Mouse (Mus musculus): ENCODE data around the gene Sh3tc1. TPM values are rescaled to one million over a fixed set of nuclear protein-coding genes. Genes with fewer than 3 reads are reported as not detected.

Sh3tc1 gene
- polyA plus RNA-seq, 1 experiment = 0.01 TPM

GRCm38 (mm10) chr5:35730552-35730951 lies 9.2 kb downstream of the Sh3tc1 start:
- Histone ChIP-seq H3K36me3 (ENCODE audit: control insufficient read depth) (no peaks in the 10 kb centered on the region), H3K27me3 (ENCODE audit: control insufficient read depth) (no peaks in the 10 kb centered on the region)
- TF ChIP-seq TAL1 (IDR thresholded peaks at IDR 0.05; ENCODE audit: low read length) = no peak
- no peak for TF ChIP-seq GATA1 (IDR thresholded peaks at IDR 0.05; ENCODE audit: low read length)

DNA sequence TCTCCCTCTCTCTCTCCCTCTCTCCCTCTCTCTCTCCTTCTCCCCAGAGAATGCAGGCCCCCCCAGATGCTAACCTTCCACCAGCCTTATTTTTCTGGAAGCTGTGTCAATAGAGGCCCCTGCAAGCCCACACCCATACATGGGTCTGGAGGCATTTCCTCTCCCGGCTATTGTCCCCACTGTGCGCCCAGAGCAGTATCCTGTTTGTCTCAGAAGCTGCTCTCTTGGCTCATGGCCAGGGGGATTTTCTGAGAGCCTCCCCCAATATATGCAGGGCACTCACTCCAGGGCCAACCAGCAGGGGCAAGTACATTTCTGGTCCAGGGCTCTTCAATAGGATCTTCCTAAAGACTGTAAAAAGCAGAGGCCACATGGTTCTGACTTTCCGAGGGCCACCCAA lies 9.9 kb downstream of the Sh3tc1 start:
- no peaks in the 10 kb centered on the region for H3K9me3 ChIP-seq (ENCODE audit: control insufficient read depth, low read length)
- no peak overlapping the region for H3K4me3 ChIP-seq (replicated peaks)
- H3K36me3 ChIP-seq (ENCODE audit: control insufficient read depth) = no peaks in the 10 kb centered on the region
- TF ChIP-seq TAL1 (IDR thresholded peaks at IDR 0.05; ENCODE audit: low read length) = no peak
- no peak for TF ChIP-seq GATA1 (IDR thresholded peaks at IDR 0.05; ENCODE audit: low read length)
- no peaks in the 10 kb centered on the region for H3K4me1 ChIP-seq (ENCODE audit: control insufficient read depth)
- no peaks in the 10 kb centered on the region for H3K27me3 ChIP-seq (ENCODE audit: control insufficient read depth)

More at GRCm38 (mm10) chr5:35730552-35730951, 9.2 kb downstream of the Sh3tc1 start:
- Histone ChIP-seq H3K4me3 (replicated peaks) (no peak overlapping the region), H3K9me3 (ENCODE audit: control insufficient read depth, low read length) (no peaks in the 10 kb centered on the region), H3K4me1 (ENCODE audit: control insufficient read depth) (no peaks in the 10 kb centered on the region)

DNA sequence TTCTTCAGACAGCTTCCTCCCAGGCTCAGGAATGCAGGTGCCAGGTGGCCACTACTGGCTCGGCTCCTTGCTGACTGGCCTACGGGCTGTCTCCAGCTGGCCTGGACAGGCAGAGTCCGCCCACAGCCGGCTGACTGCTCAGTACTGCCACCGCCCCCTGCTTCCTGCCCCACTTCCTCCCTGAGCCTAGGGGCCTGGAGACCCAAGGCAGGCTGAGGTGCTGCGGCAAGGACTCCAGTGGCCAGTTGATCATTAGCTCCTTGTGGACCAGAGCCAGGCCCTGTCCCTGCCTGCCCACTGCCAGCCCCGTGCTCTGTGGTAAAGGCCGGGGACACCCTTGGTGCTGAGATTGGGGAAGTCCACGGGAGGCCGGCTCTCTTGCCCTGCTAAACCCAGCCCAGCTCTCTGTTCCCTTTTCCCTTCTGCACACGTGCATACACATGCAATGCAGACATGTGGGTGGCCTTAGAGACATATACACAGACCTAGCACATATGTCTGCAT lies 10.8 kb downstream of the Sh3tc1 start:
- Histone ChIP-seq H3K4me1 (ENCODE audit: control insufficient read depth) (no peaks in the 10 kb centered on the region), H3K27me3 (ENCODE audit: control insufficient read depth) (no peaks in the 10 kb centered on the region), H3K9me3 (ENCODE audit: control insufficient read depth, low read length) (no peaks in the 10 kb centered on the region), H3K36me3 (ENCODE audit: control insufficient read depth) (no peaks in the 10 kb centered on the region), H3K4me3 (replicated peaks) (no peak overlapping the region)
- no peak for TF ChIP-seq TAL1 (IDR thresholded peaks at IDR 0.05; ENCODE audit: low read length)
- no peak for TF ChIP-seq GATA1 (IDR thresholded peaks at IDR 0.05; ENCODE audit: low read length)

- Histone ChIP-seq H3K4me1 (ENCODE audit: control insufficient read depth) (no peaks in the 10 kb centered on the region), H3K4me3 (replicated peaks) (no peak overlapping the region)
- TF ChIP-seq TAL1 (IDR thresholded peaks at IDR 0.05; ENCODE audit: low read length) (no peak), GATA1 (IDR thresholded peaks at IDR 0.05; ENCODE audit: low read length) (no peak)
Observed at GRCm38 (mm10) chr5:35728344-35728956, 11.3 kb downstream of the Sh3tc1 start.

DNA sequence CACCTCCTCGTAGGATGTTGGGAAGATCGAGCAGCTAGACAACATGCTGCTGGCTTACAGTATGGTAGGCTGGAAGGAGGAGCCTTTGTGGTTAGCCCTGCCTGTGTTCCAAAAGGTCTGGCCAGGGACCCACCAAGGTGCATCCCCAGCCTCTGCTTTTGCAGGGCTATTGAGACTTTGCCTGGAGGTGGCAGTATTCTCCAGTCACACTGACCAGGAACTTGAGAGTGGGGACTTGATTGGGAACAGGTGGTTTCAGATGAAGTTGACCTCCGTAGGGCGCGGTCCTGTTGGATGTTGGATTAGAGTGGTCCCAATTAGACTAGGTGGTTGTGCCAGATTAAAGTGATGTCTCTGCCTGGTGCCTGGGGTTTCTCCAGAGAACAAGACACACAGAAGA lies 12.3 kb downstream of the Sh3tc1 start:
- Histone ChIP-seq H3K4me1 (ENCODE audit: control insufficient read depth) (no peaks in the 10 kb centered on the region), H3K4me3 (replicated peaks) (no peak overlapping the region), H3K36me3 (ENCODE audit: control insufficient read depth) (no peaks in the 10 kb centered on the region), H3K9me3 (ENCODE audit: control insufficient read depth, low read length) (no peaks in the 10 kb centered on the region), H3K27me3 (ENCODE audit: control insufficient read depth) (no peaks in the 10 kb centered on the region)
- TF ChIP-seq GATA1 (IDR thresholded peaks at IDR 0.05; ENCODE audit: low read length) (no peak), TAL1 (IDR thresholded peaks at IDR 0.05; ENCODE audit: low read length) (no peak)

More at GRCm38 (mm10) chr5:35728344-35728956, 11.3 kb downstream of the Sh3tc1 start:
- Histone ChIP-seq H3K9me3 (ENCODE audit: control insufficient read depth, low read length) (no peaks in the 10 kb centered on the region), H3K36me3 (ENCODE audit: control insufficient read depth) (no peaks in the 10 kb centered on the region), H3K27me3 (ENCODE audit: control insufficient read depth) (no peaks in the 10 kb centered on the region)

GRCm38 (mm10) chr5:35725840-35726239 lies 13.9 kb downstream of the Sh3tc1 start:
- no peak for TF ChIP-seq TAL1 (IDR thresholded peaks at IDR 0.05; ENCODE audit: low read length)
- no peak for TF ChIP-seq GATA1 (IDR thresholded peaks at IDR 0.05; ENCODE audit: low read length)
- H3K36me3 ChIP-seq (ENCODE audit: control insufficient read depth) = no peaks in the 10 kb centered on the region
- no peaks in the 10 kb centered on the region for H3K9me3 ChIP-seq (ENCODE audit: control insufficient read depth, low read length)
- no peaks in the 10 kb centered on the region for H3K27me3 ChIP-seq (ENCODE audit: control insufficient read depth)
- H3K4me3 ChIP-seq (replicated peaks) = no peak overlapping the region
- H3K4me1 ChIP-seq (ENCODE audit: control insufficient read depth) = no peaks in the 10 kb centered on the region

DNA sequence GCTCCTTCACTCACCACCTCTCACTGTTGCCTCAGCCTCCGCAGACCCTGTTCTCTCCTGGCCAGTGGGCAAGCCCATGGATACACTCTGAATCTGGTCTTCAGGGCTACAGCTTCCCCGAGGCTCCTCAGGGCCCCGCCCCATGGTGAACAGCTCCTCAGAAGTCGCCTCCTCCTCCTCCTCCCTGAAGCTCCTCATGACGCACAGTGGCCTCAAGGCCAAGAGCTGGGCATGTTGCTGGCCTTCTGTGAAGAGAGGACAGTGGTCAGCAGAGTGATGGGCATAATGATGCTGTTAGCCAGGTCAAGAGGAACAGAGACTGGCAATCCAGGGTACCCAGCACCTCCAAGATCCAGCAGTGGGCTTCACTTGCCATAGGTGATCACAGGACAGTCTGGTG lies 15.9 kb downstream of the Sh3tc1 start:
- TF ChIP-seq TAL1 (IDR thresholded peaks at IDR 0.05; ENCODE audit: low read length) = no peak
- TF ChIP-seq GATA1 (IDR thresholded peaks at IDR 0.05; ENCODE audit: low read length) = no peak
- H3K4me1 ChIP-seq (ENCODE audit: control insufficient read depth) = no peaks in the 10 kb centered on the region
- H3K36me3 ChIP-seq (ENCODE audit: control insufficient read depth) = no peaks in the 10 kb centered on the region

DNA sequence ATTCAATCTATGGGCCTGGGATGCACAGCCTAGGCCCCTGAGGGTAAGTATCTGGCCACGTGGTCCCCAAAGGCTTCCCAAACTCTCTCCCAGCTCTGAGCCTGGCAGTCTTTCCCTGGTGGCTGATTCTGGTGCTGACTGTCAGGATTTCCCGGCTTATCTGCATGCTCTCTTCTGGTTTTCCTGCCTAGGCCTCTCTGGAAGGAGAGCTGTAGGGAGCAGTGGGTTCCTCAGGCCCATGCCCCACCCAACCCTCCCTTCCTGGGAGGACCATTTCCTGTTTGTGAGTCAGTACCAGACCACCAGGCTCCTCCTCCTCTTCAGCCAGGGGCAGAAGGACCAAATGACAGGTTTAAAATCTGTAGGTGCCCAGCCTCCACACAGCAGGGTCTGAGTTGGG lies 17.1 kb downstream of the Sh3tc1 start:
- H3K4me3 ChIP-seq (replicated peaks) = no peak overlapping the region
- TF ChIP-seq TAL1 (IDR thresholded peaks at IDR 0.05; ENCODE audit: low read length) (no peak), GATA1 (IDR thresholded peaks at IDR 0.05; ENCODE audit: low read length) (no peak)
- H3K9me3 ChIP-seq (ENCODE audit: control insufficient read depth, low read length) = no peaks in the 10 kb centered on the region
- H3K36me3 ChIP-seq (ENCODE audit: control insufficient read depth) = no peaks in the 10 kb centered on the region
- H3K27me3 ChIP-seq (ENCODE audit: control insufficient read depth) = no peaks in the 10 kb centered on the region
- no peaks in the 10 kb centered on the region for H3K4me1 ChIP-seq (ENCODE audit: control insufficient read depth)

More for the DNA sequence above, 15.9 kb downstream of the Sh3tc1 start:
- Histone ChIP-seq H3K9me3 (ENCODE audit: control insufficient read depth, low read length) (no peaks in the 10 kb centered on the region), H3K4me3 (replicated peaks) (no peak overlapping the region), H3K27me3 (ENCODE audit: control insufficient read depth) (no peaks in the 10 kb centered on the region)

DNA sequence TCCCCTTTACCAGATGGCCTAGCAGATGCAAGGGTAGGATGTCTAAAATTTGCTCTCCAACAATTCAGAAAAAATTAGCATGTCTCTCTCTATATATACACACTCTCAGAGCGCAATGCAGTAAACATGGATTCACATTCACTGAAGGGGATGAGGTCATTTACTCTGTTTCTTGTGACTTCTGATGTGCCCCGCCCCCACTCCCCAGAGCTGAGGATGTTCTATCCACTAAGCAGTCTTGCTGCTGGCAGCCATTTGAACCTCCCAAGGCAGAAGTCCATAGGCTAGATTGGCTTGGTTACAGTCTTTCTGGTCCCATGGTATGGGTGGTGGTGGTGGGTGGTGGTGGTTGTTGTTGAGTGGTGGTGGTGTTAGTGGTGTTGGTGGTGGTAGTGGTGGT lies 17.9 kb downstream of the Sh3tc1 start:
- no peaks in the 10 kb centered on the region for H3K36me3 ChIP-seq (ENCODE audit: control insufficient read depth)
- H3K27me3 ChIP-seq (ENCODE audit: control insufficient read depth) = no peaks in the 10 kb centered on the region
- H3K9me3 ChIP-seq (ENCODE audit: control insufficient read depth, low read length) = no peaks in the 10 kb centered on the region
- H3K4me1 ChIP-seq (ENCODE audit: control insufficient read depth) = no peaks in the 10 kb centered on the region
- H3K4me3 ChIP-seq (replicated peaks) = no peak overlapping the region
- TF ChIP-seq TAL1 (IDR thresholded peaks at IDR 0.05; ENCODE audit: low read length) (no peak), GATA1 (IDR thresholded peaks at IDR 0.05; ENCODE audit: low read length) (no peak)

DNA sequence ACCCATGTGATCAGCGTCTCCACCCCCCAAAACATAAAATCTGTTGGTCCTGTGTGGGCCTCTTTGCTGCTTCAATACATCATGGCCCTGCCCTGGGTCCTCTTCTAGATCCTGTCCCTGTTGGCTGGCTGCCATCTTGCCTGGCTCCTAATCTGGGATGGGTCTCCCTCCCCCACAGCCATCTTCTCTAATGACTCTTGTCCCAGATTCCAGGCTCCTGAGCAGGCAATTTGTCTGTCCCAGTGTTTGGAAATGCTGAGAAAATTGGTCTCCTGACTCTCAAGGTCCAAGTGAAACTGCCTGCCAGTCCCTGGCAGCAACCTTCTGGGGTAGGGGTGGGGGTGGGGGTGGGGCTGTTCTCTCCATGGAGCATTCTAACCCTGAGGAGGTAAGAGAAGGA lies 19.9 kb downstream of the Sh3tc1 start:
- no peaks in the 10 kb centered on the region for H3K9me3 ChIP-seq (ENCODE audit: control insufficient read depth, low read length)
- TF ChIP-seq GATA1 (IDR thresholded peaks at IDR 0.05; ENCODE audit: low read length) (no peak), TAL1 (IDR thresholded peaks at IDR 0.05; ENCODE audit: low read length) (no peak)
- no peak overlapping the region for H3K4me3 ChIP-seq (replicated peaks)
- no peaks in the 10 kb centered on the region for H3K27me3 ChIP-seq (ENCODE audit: control insufficient read depth)
- H3K36me3 ChIP-seq (ENCODE audit: control insufficient read depth) = no peaks in the 10 kb centered on the region
- H3K4me1 ChIP-seq (ENCODE audit: control insufficient read depth) = no peaks in the 10 kb centered on the region
